Mouse (Mus musculus) skeletal muscle tissue, adult 2 months (tissue): ENCODE measurements around the gene Copg2.

Source experiments
- DNase-seq: peaks from one replicate; pipeline ENCODE4 v3.0.0-alpha.2; 2012; ENCODE audit warnings: low read depth, low spot score

Gene Copg2

GRCm38 (mm10) chr6:30896195-30896985 is at the start of gene Copg2:
Copg2 (minus strand) TSS chr6:30896794.
- peak; percentile 92 for DNase-seq

GRCm38 (mm10) chr6:30939264-30939663 is 42.7 kb upstream of the Copg2 start:
- DNase-seq = no peak

- no peak for DNase-seq
These were observed 26.2 kb upstream of the Copg2 start for GRCm38 (mm10) chr6:30922821-30923220.

- no peak for DNase-seq
These were observed 25.2 kb upstream of the Copg2 start for GRCm38 (mm10) chr6:30921826-30922225.

- peak; percentile 21 for DNase-seq
These were observed 24.5 kb upstream of the Copg2 start for GRCm38 (mm10) chr6:30920834-30921675.

GRCm38 (mm10) chr6:30915473-30915872 is 18.9 kb upstream of the Copg2 start, which contains the start of gene Tsga13:
Tsga13 (minus strand) TSS chr6:30915573.
- no peak for DNase-seq

GRCm38 (mm10) chr6:30907970-30908369 is 11.4 kb upstream of the Copg2 start:
- no peak for DNase-seq

- no peak for DNase-seq
These were observed 8.3 kb upstream of the Copg2 start for GRCm38 (mm10) chr6:30904911-30905310.

- DNase-seq = no peak
These were observed 7.4 kb upstream of the Copg2 start for GRCm38 (mm10) chr6:30904033-30904432.

- no peak for DNase-seq
These were observed 926 bp upstream of the Copg2 start for GRCm38 (mm10) chr6:30897520-30897919.

GRCm38 (mm10) chr6:30896986-30897327 is 363 bp upstream of the Copg2 start:
- DNase-seq = no peak

GRCm38 (mm10) chr6:30895819-30896194 is 787 bp downstream of the Copg2 start:
- no peak for DNase-seq

GRCm38 (mm10) chr6:30893081-30893480 is 3.5 kb downstream of the Copg2 start:
- no peak for DNase-seq

- no peak for DNase-seq
These were observed 4.8 kb downstream of the Copg2 start for GRCm38 (mm10) chr6:30891761-30892160.

- no peak for DNase-seq
These were observed 11.7 kb downstream of the Copg2 start for GRCm38 (mm10) chr6:30884856-30885255.

- DNase-seq = no peak
These were observed 13.1 kb downstream of the Copg2 start for GRCm38 (mm10) chr6:30883491-30883890.

- no peak for DNase-seq
These were observed 19.9 kb downstream of the Copg2 start for GRCm38 (mm10) chr6:30876661-30877060.

GRCm38 (mm10) chr6:30866501-30866900 is 30.1 kb downstream of the Copg2 start:
- DNase-seq = no peak

- no peak for DNase-seq
These were observed 31.4 kb downstream of the Copg2 start for GRCm38 (mm10) chr6:30865031-30865678.

- DNase-seq = peak; percentile 0
These were observed 40.6 kb downstream of the Copg2 start for GRCm38 (mm10) chr6:30855956-30856355.

GRCm38 (mm10) chr6:30855205-30855604 is 41.4 kb downstream of the Copg2 start:
- DNase-seq = no peak

GRCm38 (mm10) chr6:30849818-30850217 is 46.8 kb downstream of the Copg2 start:
- peak; percentile 11 for DNase-seq
